Mouse (Mus musculus) forebrain, embryonic 13.5 days (tissue): ENCODE measurements around the gene Adam10. TPM values are rescaled to one million over a fixed set of nuclear protein-coding genes. Genes with fewer than 3 reads are reported as not detected.

Source experiments
- ATAC-seq: fragments of 200-750 bp; cut with Nextera tagmentation; 2 replicates; pipeline ENCODE4 v1.8.0; 2017
- H3K27ac ChIP-seq: fragments of 300-500 bp; sonication (generic); 2 replicates; pipeline ENCODE4 v1.5.1; 2015; ENCODE audit warnings: inconsistent platforms, mild to moderate bottlenecking, moderate library complexity
- H3K27me3 ChIP-seq: fragments of 300-500 bp; sonication (generic); 2 replicates; pipeline ENCODE4 v1.6.1; 2015; ENCODE audit warnings: mild to moderate bottlenecking, inconsistent platforms
- H3K36me3 ChIP-seq: fragments of 300-500 bp; sonication (generic); 2 replicates; pipeline ENCODE4 v1.6.1; 2015; ENCODE audit warnings: mild to moderate bottlenecking, inconsistent platforms; ENCODE audit not compliant: poor library complexity, severe bottlenecking
- H3K4me1 ChIP-seq: fragments of 300-500 bp; sonication (generic); 2 replicates; pipeline ENCODE4 v1.6.1; 2015; ENCODE audit warnings: inconsistent platforms
- H3K4me2 ChIP-seq: fragments of 300-500 bp; sonication (generic); 2 replicates; pipeline ENCODE4 v1.6.1; 2015; ENCODE audit warnings: inconsistent platforms, mild to moderate bottlenecking, moderate library complexity
- H3K4me3 ChIP-seq: fragments of 300-500 bp; sonication (generic); 2 replicates; pipeline ENCODE4 v1.5.1; 2015; ENCODE audit warnings: mild to moderate bottlenecking, inconsistent platforms
- H3K9ac ChIP-seq: fragments of 300-500 bp; sonication (generic); 2 replicates; pipeline ENCODE4 v1.6.1; 2015; ENCODE audit warnings: mild to moderate bottlenecking, inconsistent platforms
- H3K9me3 ChIP-seq: fragments of 300-500 bp; sonication (generic); replicated peaks from 2 replicates; pipeline ENCODE4 v1.6.1; 2016; ENCODE audit warnings: inconsistent platforms
- WGBS: fragments of 180-500 bp; shearing (Covaris S2); methylation state at CpG from one replicate; pipeline ENCODE4 v1.1.7; 2015; 5-methylcytosine and 5-hydroxymethylcytosine counted together
- polyA plus RNA-seq: library from polyadenylated mRNA; unstranded; fragments of >200 nt; fragmentation: Nextera tagmentation; extraction: Ambion mirVana; gene quantifications from 2 replicates; pipeline ENCODE4 v1.2.1, GENCODE M21; 2015

Gene Adam10
- polyA plus RNA-seq, 1 experiment from 2014 or later, result 60.8 TPM

DNA sequence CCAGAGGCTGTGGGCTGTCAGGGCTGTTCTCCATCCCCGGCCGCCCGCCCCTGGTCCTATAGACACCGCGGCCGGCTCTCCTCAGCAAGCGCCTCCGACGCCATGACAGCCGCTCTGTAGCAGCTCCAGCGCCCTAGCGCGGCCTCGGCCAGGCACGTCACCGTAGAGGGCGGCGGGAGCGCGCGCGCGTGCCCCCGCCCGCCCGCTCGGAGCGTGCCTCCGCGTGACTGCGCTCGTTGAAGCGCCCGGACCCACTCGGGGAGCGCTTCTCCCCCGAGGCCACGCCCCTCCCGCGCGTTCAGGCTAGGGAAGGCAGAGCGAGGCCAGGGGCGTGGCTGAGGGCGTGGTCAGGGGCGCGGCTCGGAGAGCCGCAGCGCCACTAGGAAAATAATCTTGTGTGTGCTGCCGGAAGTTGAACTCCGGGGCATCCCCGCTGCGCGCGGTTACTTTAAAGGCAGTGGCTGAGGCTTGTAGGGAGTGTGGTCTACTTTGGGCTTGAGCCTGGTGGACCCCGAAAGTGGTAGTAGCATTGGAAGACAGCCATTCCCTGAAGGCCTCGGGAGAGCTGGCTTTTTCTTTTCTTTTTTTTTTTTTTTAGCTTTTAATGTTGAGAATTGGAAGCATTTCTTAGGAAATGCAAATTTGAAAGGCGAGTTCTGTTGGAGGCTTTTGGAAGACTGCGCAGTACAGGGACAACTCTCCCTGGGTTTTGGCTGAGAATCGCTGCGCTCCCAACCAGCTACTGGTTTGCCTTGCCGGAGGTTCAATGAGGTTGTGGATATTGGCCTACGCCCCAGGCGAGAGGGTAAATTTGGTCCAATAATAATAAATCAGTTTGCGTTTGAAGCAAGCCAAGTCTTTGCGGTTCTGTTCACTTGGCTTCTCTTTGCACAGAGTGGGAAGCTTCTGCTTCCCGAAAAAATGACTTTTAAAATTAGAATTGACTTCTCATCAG, 21.5 kb upstream of the Adam10 start, which contains the start of gene Mindy2:
TSS of gene Mindy2 (minus strand) at position 162 of the 955 bp plus-strand sequence.
- no peaks in the 10 kb centered on the region for H3K36me3 ChIP-seq
- peaks cover 23% of the 10 kb centered on the region for H3K4me1 ChIP-seq
- H3K4me2 ChIP-seq, result peak within 1 kb of the TSS; percentile 78
- no peaks in the 10 kb centered on the region for H3K9me3 ChIP-seq
- ATAC-seq, result peak; percentile 98
- H3K9ac ChIP-seq, result peak within 1 kb of the TSS; percentile 91
- H3K27me3 ChIP-seq, result no peaks in the 10 kb centered on the region
- WGBS, result 2% methylated on average over 62 of the region's 67 CpGs
- peak within 1 kb of the TSS; percentile 91 for H3K4me3 ChIP-seq
- peak within 1 kb of the TSS; percentile 95 for H3K27ac ChIP-seq

DNA sequence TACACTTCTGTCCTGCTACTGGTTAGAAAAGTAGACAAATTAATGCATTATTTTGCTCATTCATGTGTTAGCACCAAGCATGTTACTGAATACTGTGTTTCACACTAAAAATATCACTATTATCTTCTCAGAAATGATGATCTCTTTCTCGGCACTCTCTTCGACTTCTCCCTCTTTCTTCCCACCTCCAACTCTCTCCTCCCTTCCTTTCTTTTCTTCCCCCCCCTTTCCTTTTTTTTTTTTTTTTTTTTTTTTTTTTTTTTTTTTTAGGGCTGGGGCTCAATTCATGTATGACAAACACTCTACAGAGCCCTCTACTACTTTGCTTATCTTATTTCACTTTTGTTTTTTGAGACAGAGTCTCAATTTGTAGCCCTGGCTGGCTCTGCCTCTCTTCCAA, 20.5 kb upstream of the Adam10 start:
- no peaks in the 10 kb centered on the region for H3K36me3 ChIP-seq
- no peak for ATAC-seq
- 68% methylated on average over 2 of the region's 2 CpGs for WGBS

DNA sequence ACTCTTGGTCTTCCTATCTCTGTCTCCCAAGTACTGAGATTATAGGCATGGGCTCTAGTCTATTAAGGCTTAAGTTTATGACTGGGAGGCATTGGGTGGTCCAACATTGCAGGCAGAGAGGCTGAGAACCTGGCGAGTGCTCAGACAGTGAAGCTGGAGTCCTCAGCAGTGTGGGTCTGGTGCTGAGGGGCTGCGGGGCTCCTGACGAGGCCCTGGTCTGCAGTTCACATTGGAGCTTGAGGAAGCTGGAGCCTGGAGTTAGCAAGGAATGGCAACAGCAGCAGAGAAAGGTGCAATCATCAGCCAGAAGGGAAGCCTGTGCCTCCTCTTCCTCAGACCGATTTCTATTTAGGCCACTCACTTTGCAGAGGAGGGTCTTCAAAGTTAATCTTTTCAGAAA, 13.9 kb upstream of the Adam10 start:
- Histone ChIP-seq H3K9me3 (no peaks in the 10 kb centered on the region), H3K27me3 (no peaks in the 10 kb centered on the region), H3K27ac (no peak overlapping the region), H3K4me3 (no peak overlapping the region), H3K36me3 (no peaks in the 10 kb centered on the region), H3K4me1 (no peaks in the 10 kb centered on the region), H3K9ac (no peak overlapping the region), H3K4me2 (no peak overlapping the region)
- no peak for ATAC-seq
- 78% methylated on average over 4 of the region's 4 CpGs for WGBS

More for the DNA sequence above, 20.5 kb upstream of the Adam10 start:
- H3K4me2 ChIP-seq, result no peak overlapping the region
- no peak overlapping the region for H3K27ac ChIP-seq
- no peaks in the 10 kb centered on the region for H3K9me3 ChIP-seq
- H3K4me3 ChIP-seq, result no peak overlapping the region
- H3K4me1 ChIP-seq, result peaks cover 23% of the 10 kb centered on the region
- no peaks in the 10 kb centered on the region for H3K27me3 ChIP-seq
- H3K9ac ChIP-seq, result no peak overlapping the region

DNA sequence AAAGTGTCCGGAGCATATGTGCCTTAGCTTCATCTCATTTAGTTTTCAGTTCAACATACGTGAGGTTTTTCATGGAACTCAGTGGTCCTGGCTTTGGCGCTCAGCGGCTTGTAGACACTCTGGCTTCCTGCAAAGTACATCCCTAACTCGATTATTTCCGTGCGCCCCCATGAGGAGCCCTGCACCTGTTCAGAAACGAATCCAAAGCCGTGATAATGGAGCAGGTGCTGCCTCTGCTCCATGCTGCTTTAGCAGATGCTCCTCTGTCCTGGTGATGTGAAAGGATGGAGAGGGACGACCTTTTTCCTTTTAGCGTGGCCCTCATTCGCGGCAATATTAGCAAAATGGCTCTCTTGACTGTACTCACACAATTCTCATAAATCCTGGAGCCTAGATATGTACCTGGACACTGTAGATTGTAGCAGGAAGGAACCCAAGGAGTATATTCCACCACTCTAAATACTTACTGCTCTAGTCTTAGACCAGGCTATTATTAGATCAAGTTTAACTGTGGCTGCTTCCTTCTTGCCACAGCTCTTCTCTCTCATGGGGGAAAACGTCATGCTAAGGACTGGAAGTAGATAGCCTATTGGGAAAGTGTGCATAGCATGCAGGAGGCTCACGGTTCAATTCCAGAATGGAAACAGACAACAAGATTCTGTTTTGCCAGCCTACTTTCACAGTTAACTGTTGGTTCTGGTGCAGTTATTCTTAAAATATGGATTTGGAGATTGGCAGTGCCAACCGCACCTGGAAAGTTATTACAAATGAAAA, 13.2 kb upstream of the Adam10 start:
- Histone ChIP-seq H3K4me2 (no peak overlapping the region), H3K4me3 (no peak overlapping the region), H3K36me3 (no peaks in the 10 kb centered on the region), H3K27me3 (no peaks in the 10 kb centered on the region), H3K27ac (no peak overlapping the region), H3K4me1 (no peaks in the 10 kb centered on the region), H3K9ac (no peak overlapping the region), H3K9me3 (no peaks in the 10 kb centered on the region)
- no peak for ATAC-seq
- WGBS, result 75% methylated on average over 16 of the region's 16 CpGs

DNA sequence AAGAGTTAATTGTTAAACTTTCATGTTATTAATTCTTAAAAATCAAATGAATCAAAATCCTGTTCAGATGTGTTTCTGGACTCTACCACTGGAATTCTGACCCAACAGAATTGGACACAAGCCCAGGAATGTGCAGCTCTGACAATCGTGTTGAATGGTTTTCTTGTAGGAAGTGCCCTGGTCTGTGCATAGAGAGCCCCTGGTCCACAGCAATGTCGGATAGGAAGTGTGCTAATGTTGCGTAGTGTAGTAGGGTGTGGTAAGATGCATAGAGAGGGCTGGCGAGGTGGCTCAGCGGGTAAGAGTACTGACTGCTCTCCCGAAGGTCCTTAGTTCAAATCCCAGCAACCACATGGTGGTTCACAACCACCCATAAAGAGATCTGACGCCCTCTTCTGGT, 12.0 kb upstream of the Adam10 start:
- no peaks in the 10 kb centered on the region for H3K4me1 ChIP-seq
- H3K27ac ChIP-seq, result no peak overlapping the region
- WGBS, result 71% methylated on average over 7 of the region's 7 CpGs
- no peak overlapping the region for H3K4me2 ChIP-seq
- no peak for ATAC-seq
- H3K36me3 ChIP-seq, result no peaks in the 10 kb centered on the region
- H3K4me3 ChIP-seq, result no peak overlapping the region
- H3K9me3 ChIP-seq, result no peaks in the 10 kb centered on the region
- H3K9ac ChIP-seq, result no peak overlapping the region
- H3K27me3 ChIP-seq, result no peaks in the 10 kb centered on the region

DNA sequence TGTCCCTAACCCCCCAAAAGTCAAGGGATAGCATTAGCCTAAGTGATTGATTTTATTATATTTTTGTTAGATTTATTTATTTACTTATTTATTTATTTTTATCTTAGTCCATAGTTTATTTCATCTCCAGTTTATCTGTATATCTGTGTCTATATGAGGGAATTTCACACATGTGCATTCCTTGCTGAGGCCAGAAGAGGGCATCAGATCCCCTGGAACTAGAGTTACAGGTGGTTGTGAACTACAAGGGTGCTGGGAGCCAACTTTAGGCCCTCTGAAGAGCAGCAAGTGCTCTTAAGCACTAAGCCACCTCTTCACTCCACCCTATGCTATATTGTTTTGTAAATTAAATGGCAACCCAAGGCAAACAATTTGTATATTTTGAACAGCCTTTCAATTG, 10.7 kb upstream of the Adam10 start:
- ATAC-seq, result no peak
- Histone ChIP-seq H3K27me3 (no peaks in the 10 kb centered on the region), H3K9me3 (no peaks in the 10 kb centered on the region), H3K4me2 (no peak overlapping the region), H3K4me3 (no peak overlapping the region), H3K4me1 (no peaks in the 10 kb centered on the region), H3K9ac (no peak overlapping the region), H3K27ac (no peak overlapping the region), H3K36me3 (no peaks in the 10 kb centered on the region)

DNA sequence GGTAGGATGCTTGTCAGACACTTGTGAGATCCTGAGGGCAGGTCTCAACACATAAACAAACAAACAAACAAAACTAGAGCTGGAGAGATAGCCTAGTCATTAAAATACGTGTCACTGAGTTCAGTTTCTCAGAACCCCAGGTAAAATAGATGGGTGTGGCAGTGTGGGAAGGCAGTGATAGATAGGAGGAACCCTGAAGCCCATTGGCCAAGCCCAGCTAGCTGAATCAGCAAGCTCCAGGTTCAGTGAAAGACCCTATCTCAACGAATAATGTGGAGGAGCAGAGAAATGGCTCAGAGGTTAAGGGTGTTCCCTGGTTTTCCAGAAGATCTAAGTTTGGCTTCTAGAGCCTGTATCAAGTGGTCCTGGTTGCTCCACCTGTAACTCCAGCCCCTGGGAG, 9.6 kb upstream of the Adam10 start:
- ATAC-seq, result no peak
- no peak overlapping the region for H3K27ac ChIP-seq
- WGBS, result 69% methylated on average over 2 of the region's 2 CpGs

DNA sequence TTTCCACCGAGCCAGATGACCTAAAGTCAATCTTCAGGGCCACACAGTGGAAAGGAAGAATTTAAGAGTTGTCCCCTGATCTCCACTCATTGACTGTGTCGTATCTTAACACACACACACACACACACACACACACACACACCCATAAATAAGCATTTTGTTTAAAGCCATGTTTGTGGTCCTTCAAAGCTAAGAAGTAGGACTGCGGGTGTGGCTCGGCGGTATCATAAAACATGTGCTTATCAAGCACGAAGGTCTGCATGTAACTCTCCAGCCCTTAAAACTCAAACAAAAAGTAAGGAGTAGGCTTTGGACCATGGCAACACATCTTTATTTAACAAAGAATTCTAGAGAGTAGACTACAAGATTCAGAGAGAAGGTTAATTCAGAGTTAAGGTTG, 8.4 kb upstream of the Adam10 start:
- H3K9ac ChIP-seq, result no peak overlapping the region
- H3K4me2 ChIP-seq, result no peak overlapping the region
- no peak overlapping the region for H3K4me3 ChIP-seq
- no peaks in the 10 kb centered on the region for H3K27me3 ChIP-seq
- ATAC-seq, result no peak
- no peaks in the 10 kb centered on the region for H3K4me1 ChIP-seq
- no peaks in the 10 kb centered on the region for H3K9me3 ChIP-seq
- WGBS, result 91% methylated on average over 6 of the region's 6 CpGs
- H3K27ac ChIP-seq, result no peak overlapping the region
- H3K36me3 ChIP-seq, result no peaks in the 10 kb centered on the region

More for the DNA sequence above, 9.6 kb upstream of the Adam10 start:
- no peaks in the 10 kb centered on the region for H3K36me3 ChIP-seq
- H3K4me3 ChIP-seq, result no peak overlapping the region
- no peaks in the 10 kb centered on the region for H3K27me3 ChIP-seq
- no peak overlapping the region for H3K4me2 ChIP-seq
- H3K4me1 ChIP-seq, result no peaks in the 10 kb centered on the region
- no peak overlapping the region for H3K9ac ChIP-seq
- no peaks in the 10 kb centered on the region for H3K9me3 ChIP-seq

DNA sequence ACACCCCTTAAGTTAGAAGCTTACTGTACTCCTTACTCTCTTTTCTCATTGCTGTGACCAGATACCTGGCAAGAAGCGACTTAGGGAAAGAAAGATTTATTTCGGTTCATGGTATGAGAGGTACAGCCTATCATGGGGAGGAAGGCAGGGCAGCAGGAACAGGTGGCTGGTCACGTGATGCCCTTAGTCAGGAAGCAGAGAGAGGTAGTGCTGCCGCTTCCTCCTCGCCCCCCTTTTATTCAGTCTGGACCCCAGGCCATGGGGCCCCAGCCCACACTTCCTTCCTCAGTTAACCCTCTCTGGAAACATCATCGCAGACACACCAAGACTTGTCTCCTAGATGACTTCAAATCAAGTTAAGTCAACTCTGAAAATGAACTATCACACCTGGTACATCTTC, 7.5 kb upstream of the Adam10 start:
- H3K9ac ChIP-seq, result no peak overlapping the region
- ATAC-seq, result no peak
- no peaks in the 10 kb centered on the region for H3K4me1 ChIP-seq
- no peak overlapping the region for H3K4me2 ChIP-seq
- H3K27ac ChIP-seq, result no peak overlapping the region
- H3K9me3 ChIP-seq, result no peaks in the 10 kb centered on the region
- H3K36me3 ChIP-seq, result no peaks in the 10 kb centered on the region
- no peaks in the 10 kb centered on the region for H3K27me3 ChIP-seq
- no peak overlapping the region for H3K4me3 ChIP-seq
- WGBS, result 78% methylated on average over 6 of the region's 6 CpGs

DNA sequence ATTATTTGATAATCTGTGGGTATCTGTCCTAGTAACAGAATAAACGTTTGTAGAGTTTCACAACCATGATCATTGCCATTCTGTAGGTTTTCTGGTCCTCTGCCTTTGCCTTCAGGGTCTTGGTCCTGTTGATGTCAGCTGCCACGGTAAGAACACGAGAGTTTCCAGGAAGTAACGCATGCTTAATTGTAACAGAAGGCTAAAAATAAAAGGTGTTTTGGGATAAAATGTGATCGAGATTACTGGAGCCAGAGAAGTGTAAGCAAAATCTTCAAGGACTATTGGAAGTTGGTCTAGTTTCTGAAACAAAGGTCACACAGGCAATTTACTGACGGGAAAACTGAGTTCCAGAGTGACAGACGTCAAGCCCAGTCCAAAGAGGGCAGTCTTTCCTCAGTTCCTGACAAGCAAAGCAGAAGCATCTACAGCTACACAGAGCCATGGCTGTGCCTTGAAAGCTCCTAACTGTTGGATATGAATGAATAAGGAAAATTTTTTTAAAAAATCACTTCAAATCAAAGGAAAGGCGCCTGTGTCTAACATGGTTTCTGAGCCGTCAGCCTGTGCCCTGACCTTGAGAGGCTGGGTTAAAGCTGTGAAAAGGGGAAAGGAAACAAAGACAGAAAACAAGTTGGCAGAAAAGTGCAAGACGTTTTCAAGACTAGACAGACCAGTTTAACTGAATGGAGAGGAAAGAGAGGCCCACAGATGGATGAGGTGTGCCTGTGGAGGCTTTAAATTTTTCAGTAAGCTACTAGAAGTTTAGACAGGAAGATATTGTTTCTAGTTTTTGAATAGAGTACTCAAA, 6.8 kb upstream of the Adam10 start:
- H3K4me2 ChIP-seq, result no peak overlapping the region
- ATAC-seq, result no peak
- H3K9ac ChIP-seq, result no peak overlapping the region
- H3K27me3 ChIP-seq, result no peaks in the 10 kb centered on the region
- 54% methylated on average over 10 of the region's 10 CpGs for WGBS
- H3K9me3 ChIP-seq, result no peaks in the 10 kb centered on the region
- no peak overlapping the region for H3K27ac ChIP-seq
- no peaks in the 10 kb centered on the region for H3K36me3 ChIP-seq
- no peaks in the 10 kb centered on the region for H3K4me1 ChIP-seq
- H3K4me3 ChIP-seq, result no peak overlapping the region

DNA sequence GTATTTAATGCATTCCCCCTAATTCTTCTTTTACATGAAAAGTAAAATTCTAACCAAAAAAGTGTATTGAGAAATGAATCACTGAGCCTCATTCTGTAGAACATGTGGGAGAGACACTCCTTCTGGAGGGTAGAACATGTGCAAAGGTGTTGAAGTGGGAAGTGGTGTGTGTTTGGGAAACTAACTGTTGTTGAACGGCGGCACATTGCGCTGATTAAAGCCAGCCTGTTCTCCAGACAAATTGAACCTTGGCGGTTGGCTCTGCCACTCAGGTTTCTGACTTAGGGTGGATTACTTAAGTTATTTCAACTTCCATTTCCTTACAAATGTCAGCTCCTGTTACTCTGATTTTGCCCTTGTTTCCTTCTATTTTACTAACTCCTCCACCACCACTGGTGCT, 5.1 kb upstream of the Adam10 start:
- Histone ChIP-seq H3K27me3 (no peaks in the 10 kb centered on the region), H3K4me3 (no peak overlapping the region), H3K9ac (no peak overlapping the region), H3K27ac (no peak overlapping the region), H3K36me3 (no peaks in the 10 kb centered on the region), H3K4me2 (no peak overlapping the region), H3K4me1 (no peaks in the 10 kb centered on the region), H3K9me3 (no peaks in the 10 kb centered on the region)
- no peak for ATAC-seq
- WGBS, result 89% methylated on average over 4 of the region's 4 CpGs

DNA sequence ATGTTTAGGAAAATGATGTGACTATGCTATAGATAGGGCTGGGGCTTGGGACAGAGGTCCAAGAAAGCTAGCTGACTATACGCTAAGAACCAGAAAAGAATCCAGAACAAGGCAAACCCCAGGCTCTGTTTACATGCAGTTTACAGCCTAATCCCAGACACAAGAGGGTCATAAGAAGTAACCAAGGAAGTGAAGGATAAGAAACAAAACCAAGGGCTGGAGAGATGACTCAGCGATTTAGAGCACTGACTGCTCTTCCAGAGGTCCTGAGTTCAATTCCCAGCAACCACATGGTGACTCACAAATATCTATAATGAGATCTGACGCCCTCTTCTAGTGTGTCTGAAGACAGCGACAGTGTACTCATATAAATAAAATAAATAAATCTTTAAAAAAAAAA, 3.7 kb upstream of the Adam10 start:
- 77% methylated on average over 4 of the region's 4 CpGs for WGBS
- peaks cover 3% of the 10 kb centered on the region for H3K4me1 ChIP-seq
- H3K4me3 ChIP-seq, result no peak overlapping the region
- no peak for ATAC-seq
- H3K36me3 ChIP-seq, result no peaks in the 10 kb centered on the region
- H3K27ac ChIP-seq, result no peak overlapping the region
- no peak overlapping the region for H3K9ac ChIP-seq
- no peaks in the 10 kb centered on the region for H3K27me3 ChIP-seq
- H3K4me2 ChIP-seq, result no peak overlapping the region
- no peaks in the 10 kb centered on the region for H3K9me3 ChIP-seq
